Mouse (Mus musculus): ENCODE results near the gene Dvl3.
A peak's percentile ranks its signal among the peaks of the same experiment; 100 is the strongest.

DNA sequence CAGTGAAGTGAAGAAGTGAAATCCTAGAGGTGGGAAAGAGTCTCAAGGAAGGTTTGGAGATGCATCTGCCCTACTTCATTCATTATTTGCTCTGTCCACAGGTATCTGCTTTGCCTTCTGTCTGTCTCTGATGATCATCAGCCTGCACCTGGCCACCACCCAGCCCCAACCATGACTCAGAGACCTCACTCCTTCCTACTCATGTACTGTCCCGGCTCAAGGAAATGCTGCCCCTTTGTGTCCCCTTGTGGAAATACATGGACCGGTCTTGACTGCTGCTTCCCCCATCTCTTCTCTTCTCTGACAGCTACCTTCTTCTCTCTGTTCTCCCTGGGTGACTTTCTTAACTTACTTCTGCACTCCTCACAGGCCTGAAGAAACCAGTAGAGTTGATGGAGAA, 26.2 kb upstream of the Dvl3 start:
- no peak for TF ChIP-seq ZMIZ1 (IDR thresholded peaks at IDR 0.05; ENCODE audit: low read depth, low read length)
- no peak for TF ChIP-seq ELF1 (IDR thresholded peaks at IDR 0.05; ENCODE audit: low read depth, low read length)
- peak in 2 of 3 experiments; percentile 41 to 55; a peak in 5 of 6 replicates for TF ChIP-seq CTCF (IDR thresholded peaks at IDR 0.05 in 2 of 3, conservative IDR thresholded peaks at IDR 0.05 in 1 of 3; ENCODE audit: control insufficient read depth in 1 of 3, insufficient read depth in 1 of 3, low read depth in 2 of 3, low read length in 3 of 3, poor library complexity in 1 of 3, severe bottlenecking in 1 of 3)
- no peak for TF ChIP-seq POLR2A (IDR thresholded peaks at IDR 0.05; ENCODE audit: control insufficient read depth in 1 of 2, insufficient read depth in 1 of 2, low read depth in 1 of 2, low read length in 2 of 2, poor library complexity in 1 of 2)
- peak in 1 of 2 experiments; percentile 32; a peak in 1 of 4 replicates for TF ChIP-seq EP300 (IDR thresholded peaks at IDR 0.05; ENCODE audit: low read depth in 1 of 2, low read length in 2 of 2)
- TF ChIP-seq SMC3 (IDR thresholded peaks at IDR 0.05; ENCODE audit: low read depth, low read length) = peak; percentile 49
- TF ChIP-seq POLR2AphosphoS2 (IDR thresholded peaks at IDR 0.05; ENCODE audit: low read length) = no peak
- no peak for TF ChIP-seq HCFC1 (IDR thresholded peaks at IDR 0.05; ENCODE audit: low read depth, low read length)
- TF ChIP-seq GATA1 (IDR thresholded peaks at IDR 0.05; ENCODE audit: low read depth, low read length) = no peak
- TF ChIP-seq BHLHE40 (IDR thresholded peaks at IDR 0.05; ENCODE audit: borderline replicate concordance, low read depth, low read length) = no peak
- TF ChIP-seq ZNF384 (IDR thresholded peaks at IDR 0.05; ENCODE audit: low read depth, low read length) = no peak

Data from MEL (cell line).